ENCODE assay signal across 26 mouse cellular contexts in genomic region chr14:48834416-48834815, GRCm38 (mm10).
"Had no signal": no experiment of that assay in that cellular context is flagged by ENCODE, and none has a peak within 500 bp of the region (broad histone marks: within the 10 kb centered on the region; RNA-seq: fewer than 3 reads in every experiment).

No protein-coding gene starts in this region.

- H3K27ac ChIP-seq: embryonic facial prominence, embryonic 10.5 days; embryonic facial prominence, embryonic 12.5 days; embryonic facial prominence, embryonic 13.5 days; embryonic facial prominence, embryonic 15.5 days; forebrain, embryonic 10.5 days; forebrain, embryonic 12.5 days; forebrain, embryonic 13.5 days; forebrain, embryonic 15.5 days; gastrocnemius, adult 2 months; heart, adult 2 months had no signal

- H3K4me1 ChIP-seq: forebrain, embryonic 15.5 days had no signal

- H3K4me2 ChIP-seq: embryonic facial prominence, embryonic 12.5 days; embryonic facial prominence, embryonic 13.5 days; embryonic facial prominence, embryonic 15.5 days; forebrain, embryonic 12.5 days; forebrain, embryonic 13.5 days; forebrain, embryonic 15.5 days had no signal

- H3K4me3 ChIP-seq: embryonic facial prominence, embryonic 10.5 days; embryonic facial prominence, embryonic 12.5 days; embryonic facial prominence, embryonic 13.5 days; embryonic facial prominence, embryonic 15.5 days; erythroblast, embryonic 14.5 days; forebrain, embryonic 10.5 days; forebrain, embryonic 12.5 days; forebrain, embryonic 13.5 days; forebrain, embryonic 15.5 days; gastrocnemius, adult 2 months; heart, adult 2 months had no signal

- ATAC-seq: forebrain, embryonic 13.5 days; forebrain, embryonic 15.5 days; forebrain, embryonic 16.5 days had no signal

- H3K9ac ChIP-seq: embryonic facial prominence, embryonic 12.5 days; embryonic facial prominence, embryonic 13.5 days; embryonic facial prominence, embryonic 15.5 days; forebrain, embryonic 12.5 days; forebrain, embryonic 13.5 days; forebrain, embryonic 15.5 days had no signal

- H3K36me3 ChIP-seq: embryonic facial prominence, embryonic 10.5 days; embryonic facial prominence, embryonic 12.5 days; embryonic facial prominence, embryonic 13.5 days; embryonic facial prominence, embryonic 15.5 days; forebrain, embryonic 10.5 days; forebrain, embryonic 12.5 days; forebrain, embryonic 15.5 days had no signal

- H3K27me3 ChIP-seq: embryonic facial prominence, embryonic 15.5 days; forebrain, embryonic 15.5 days had no signal

- DNase-seq: cerebellum, adult 2 months; cerebellum, adult 8-10 months; cerebellum, adult 9-10 months; cerebellum, adult 9-11 months; cerebellum, postnatal 10 days; cerebellum, postnatal 14 days; cerebellum, postnatal 25 days; cerebellum, postnatal 36 days; embryo, embryonic 11 days; gastrocnemius, adult 2 months; gastrocnemius, postnatal 10 days; gastrocnemius, postnatal 14 days; gastrocnemius, postnatal 25 days; gastrocnemius, postnatal 36 days; heart, adult 18-20 months; heart, adult 2 months had no signal

- H3K9me3 ChIP-seq: embryonic facial prominence, embryonic 10.5 days; embryonic facial prominence, embryonic 12.5 days; embryonic facial prominence, embryonic 13.5 days; embryonic facial prominence, embryonic 15.5 days; forebrain, embryonic 10.5 days; forebrain, embryonic 12.5 days; forebrain, embryonic 13.5 days; forebrain, embryonic 15.5 days had no signal
